Mouse (Mus musculus) C2C12 (cell line): ENCODE measurements around the gene Arhgap4.

ENCODE experiments used
- CTCF ChIP-seq: IDR thresholded peaks from one replicate; pipeline ENCODE4 v1.5.1; 2011; ENCODE audit not compliant: control insufficient read depth, insufficient read depth, insufficient read length
- USF1 ChIP-seq: IDR thresholded peaks from one replicate; pipeline ENCODE4 v1.6.1; 2011; ENCODE audit warnings: low read depth, mild to moderate bottlenecking, control low read depth, moderate library complexity

DNA sequence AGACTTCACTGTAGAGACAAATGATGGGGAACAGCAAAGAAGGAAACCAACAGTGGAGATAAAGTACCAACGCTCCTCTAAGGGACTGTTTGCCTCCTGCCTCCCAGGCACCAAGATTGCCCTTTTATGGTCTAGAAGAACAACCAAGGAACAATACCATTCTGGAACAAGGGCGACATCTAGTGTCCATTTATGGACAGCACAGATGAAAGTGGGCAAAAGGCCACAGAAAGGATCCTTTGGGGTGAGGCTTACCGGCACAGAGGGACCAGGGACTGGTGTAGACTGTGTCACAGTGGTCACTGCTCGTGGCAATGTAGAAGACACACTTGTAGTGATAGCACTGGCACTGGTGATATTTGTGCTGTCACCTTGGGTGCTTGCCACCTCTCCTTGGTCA lies 27.0 kb upstream of the Arhgap4 start:
- TF ChIP-seq CTCF (no peak), USF1 (no peak)
